Mouse (Mus musculus): ENCODE measurements around the gene Sphk2. TPM values are rescaled to one million over a fixed set of nuclear protein-coding genes. Genes with fewer than 3 reads are reported as not detected.

The Sphk2 gene
- polyA plus RNA-seq, 1 experiment from 2014 or later: 38.9 TPM

DNA sequence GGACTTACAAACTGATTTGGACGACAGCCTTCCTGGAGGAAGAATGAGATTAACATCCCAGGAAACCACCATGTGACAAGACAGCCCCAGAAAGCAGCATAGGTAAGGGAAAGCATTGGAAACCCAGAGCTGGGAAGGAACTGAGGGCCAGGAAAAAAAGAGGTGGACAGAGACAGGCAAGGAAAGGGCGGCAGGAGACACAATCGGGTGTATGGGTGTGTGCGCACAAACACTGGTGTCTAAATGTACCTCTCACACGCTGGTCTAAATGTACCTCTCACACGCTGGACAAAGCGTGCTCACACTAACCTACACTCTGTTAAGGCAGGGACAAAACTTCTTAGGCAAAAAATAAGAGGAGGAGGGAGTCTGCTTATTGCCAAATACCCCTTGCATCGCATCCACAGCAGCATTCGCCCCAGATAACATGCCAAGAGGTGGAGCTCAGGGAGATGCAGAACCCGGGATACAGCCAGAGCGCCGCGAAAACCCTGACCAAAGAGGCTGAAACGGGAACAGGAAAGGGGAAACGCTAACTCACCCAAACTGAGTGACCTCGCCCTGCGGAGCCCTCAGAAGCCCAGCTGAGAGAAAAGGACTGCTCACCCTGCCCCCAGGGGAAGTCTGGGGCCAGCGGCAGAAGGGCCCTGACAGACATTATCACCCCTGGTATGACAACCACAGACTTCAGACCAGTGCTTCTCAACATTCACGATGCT, 1.9 kb downstream of the Sphk2 start:
- WGBS: 79% methylated on average over 19 of the region's 19 CpGs
- no peak for ATAC-seq (ENCODE audit: insufficient read depth, low FRiP score)
- Histone ChIP-seq H3K9me3 (replicated peaks; ENCODE audit: control insufficient read depth, low read length) (no peaks in the 10 kb centered on the region), H3K9ac (ENCODE audit: low read length) (peak overlapping the region; percentile 56), H3K4me2 (ENCODE audit: low read depth, low read length) (peak overlapping the region; percentile 67), H3K36me3 (ENCODE audit: control insufficient read depth, insufficient read depth, low read length) (peaks cover 15% of the 10 kb centered on the region), H3K27ac (ENCODE audit: low read length) (peak overlapping the region; percentile 83), H3K27me3 (ENCODE audit: control insufficient read depth, insufficient read depth, low read length) (no peaks in the 10 kb centered on the region), H3K4me3 (replicated peaks; ENCODE audit: low read length) (peak overlapping the region; percentile 89), H3K4me1 (ENCODE audit: control insufficient read depth, insufficient read depth, low read length) (peaks cover 37% of the 10 kb centered on the region)

DNA sequence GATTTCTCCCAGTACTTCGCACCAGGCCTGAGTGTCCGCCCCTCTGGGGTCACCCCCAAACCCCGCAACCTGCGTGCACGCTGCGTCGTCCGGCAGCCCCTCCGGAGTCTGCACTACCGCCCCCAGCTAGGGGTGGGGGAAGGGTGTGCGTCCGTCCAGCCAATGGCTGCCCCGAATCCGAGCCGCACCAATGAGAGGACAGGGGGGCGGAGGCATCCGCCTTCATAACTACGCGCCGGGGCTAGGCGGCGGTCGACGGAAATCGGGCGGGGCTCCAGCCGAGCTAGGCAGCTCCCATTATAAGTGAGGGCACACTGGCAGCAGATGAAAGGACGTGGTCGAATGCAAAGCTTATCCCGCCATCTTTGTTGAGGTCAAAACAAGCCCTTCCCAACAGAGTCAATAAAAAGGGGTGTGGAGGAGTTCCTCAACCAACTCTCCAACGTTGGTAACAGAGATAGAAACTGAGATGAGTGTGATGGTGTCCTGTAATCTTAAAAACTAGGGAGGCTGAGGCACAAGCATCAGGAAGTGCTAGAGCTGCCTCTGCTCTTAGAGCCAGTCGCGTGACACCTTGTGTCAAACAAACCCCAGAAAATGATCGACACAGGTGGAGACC, 2.6 kb downstream of the Sphk2 start, which contains the start of gene Rpl18:
Gene Rpl18, plus strand, starts transcription at position 368 of the 619 bp plus-strand sequence.
- H3K36me3 ChIP-seq (ENCODE audit: control insufficient read depth, insufficient read depth, low read length): peaks cover 13% of the 10 kb centered on the region
- WGBS: 6% methylated on average over 34 of the region's 34 CpGs
- peak; percentile 89 for ATAC-seq (ENCODE audit: insufficient read depth, low FRiP score)
- peaks cover 37% of the 10 kb centered on the region for H3K4me1 ChIP-seq (ENCODE audit: control insufficient read depth, insufficient read depth, low read length)
- H3K9ac ChIP-seq (ENCODE audit: low read length): peak within 1 kb of the TSS; percentile 82
- peak within 1 kb of the TSS; percentile 96 for H3K27ac ChIP-seq (ENCODE audit: low read length)
- no peaks in the 10 kb centered on the region for H3K27me3 ChIP-seq (ENCODE audit: control insufficient read depth, insufficient read depth, low read length)
- H3K4me3 ChIP-seq (replicated peaks; ENCODE audit: low read length): peak within 1 kb of the TSS; percentile 89
- H3K4me2 ChIP-seq (ENCODE audit: low read depth, low read length): peak within 1 kb of the TSS; percentile 67
- H3K9me3 ChIP-seq (replicated peaks; ENCODE audit: control insufficient read depth, low read length): no peaks in the 10 kb centered on the region

DNA sequence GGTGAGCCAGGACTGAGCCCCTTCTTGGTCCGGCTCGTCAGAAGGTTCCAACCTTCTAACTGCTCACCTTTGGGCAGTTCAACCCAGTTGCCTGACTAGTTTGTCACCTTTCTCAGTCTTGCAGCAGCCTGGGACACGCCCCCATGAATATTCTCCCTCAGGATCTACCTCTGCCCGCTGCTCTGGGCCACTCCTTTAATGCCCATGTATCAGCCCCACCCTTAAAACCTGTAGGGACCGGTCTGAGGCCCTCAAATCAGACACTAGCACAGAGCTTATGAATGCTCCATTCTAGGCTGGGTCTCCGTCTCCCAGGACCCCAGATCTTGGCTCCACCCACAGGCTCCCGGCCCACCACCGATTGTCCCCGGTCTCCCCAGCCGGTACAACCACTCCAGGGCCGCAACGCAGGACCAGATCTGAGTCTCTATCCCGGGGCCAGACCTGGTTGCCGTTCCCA, 3.1 kb downstream of the Sphk2 start:
- H3K27ac ChIP-seq (ENCODE audit: low read length): peak overlapping the region; percentile 96
- H3K9ac ChIP-seq (ENCODE audit: low read length): peak overlapping the region; percentile 82
- peak overlapping the region; percentile 67 for H3K4me2 ChIP-seq (ENCODE audit: low read depth, low read length)
- H3K4me3 ChIP-seq (replicated peaks; ENCODE audit: low read length): peak overlapping the region; percentile 89
- WGBS: 7% methylated on average over 14 of the region's 14 CpGs
- H3K36me3 ChIP-seq (ENCODE audit: control insufficient read depth, insufficient read depth, low read length): peaks cover 13% of the 10 kb centered on the region; the same call in 1 of the 2 replicates
- ATAC-seq (ENCODE audit: insufficient read depth, low FRiP score): peak; percentile 71
- peaks cover 34% of the 10 kb centered on the region for H3K4me1 ChIP-seq (ENCODE audit: control insufficient read depth, insufficient read depth, low read length)
- H3K27me3 ChIP-seq (ENCODE audit: control insufficient read depth, insufficient read depth, low read length): no peaks in the 10 kb centered on the region
- no peaks in the 10 kb centered on the region for H3K9me3 ChIP-seq (replicated peaks; ENCODE audit: control insufficient read depth, low read length)

DNA sequence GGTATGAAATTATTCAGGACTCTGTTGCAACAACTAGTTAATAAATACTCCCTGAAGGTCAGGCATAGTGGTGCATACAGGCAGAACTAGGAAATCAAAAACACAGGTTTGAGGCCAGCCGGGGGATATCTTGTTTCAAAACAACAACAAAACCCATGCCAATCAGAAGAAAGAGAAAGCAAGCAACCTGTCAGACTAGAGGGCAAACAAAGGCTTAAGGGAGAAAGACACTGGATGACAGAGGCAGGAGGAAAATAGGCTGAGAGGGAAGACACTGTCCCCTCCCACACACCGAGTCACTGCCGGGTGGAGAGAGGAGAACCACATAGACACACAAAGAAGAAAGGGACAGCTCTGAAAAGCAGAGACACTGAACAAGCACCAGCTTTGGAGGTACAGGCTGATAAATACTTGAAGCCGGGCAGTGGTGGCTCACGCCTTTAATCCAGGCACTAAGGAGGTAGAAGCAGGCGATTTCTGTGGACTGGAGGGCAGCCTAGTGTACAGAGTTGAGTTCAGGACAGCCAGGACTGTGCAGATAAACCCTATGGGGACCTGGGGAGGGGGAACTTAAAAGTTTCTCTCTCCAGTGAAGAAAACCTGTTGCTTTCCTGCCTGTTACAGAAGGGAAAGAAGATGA, 3.8 kb downstream of the Sphk2 start:
- peak overlapping the region; percentile 89 for H3K4me3 ChIP-seq (replicated peaks; ENCODE audit: low read length)
- peak overlapping the region; percentile 96 for H3K27ac ChIP-seq (ENCODE audit: low read length)
- WGBS: 63% methylated on average over 6 of the region's 6 CpGs
- no peaks in the 10 kb centered on the region for H3K9me3 ChIP-seq (replicated peaks; ENCODE audit: control insufficient read depth, low read length)
- H3K36me3 ChIP-seq (ENCODE audit: control insufficient read depth, insufficient read depth, low read length): peaks cover 8% of the 10 kb centered on the region; the same call in 1 of the 2 replicates
- H3K9ac ChIP-seq (ENCODE audit: low read length): peak overlapping the region; percentile 82
- H3K4me2 ChIP-seq (ENCODE audit: low read depth, low read length): peak overlapping the region; percentile 67
- peaks cover 28% of the 10 kb centered on the region for H3K4me1 ChIP-seq (ENCODE audit: control insufficient read depth, insufficient read depth, low read length)
- ATAC-seq (ENCODE audit: insufficient read depth, low FRiP score): no peak
- H3K27me3 ChIP-seq (ENCODE audit: control insufficient read depth, insufficient read depth, low read length): no peaks in the 10 kb centered on the region

DNA sequence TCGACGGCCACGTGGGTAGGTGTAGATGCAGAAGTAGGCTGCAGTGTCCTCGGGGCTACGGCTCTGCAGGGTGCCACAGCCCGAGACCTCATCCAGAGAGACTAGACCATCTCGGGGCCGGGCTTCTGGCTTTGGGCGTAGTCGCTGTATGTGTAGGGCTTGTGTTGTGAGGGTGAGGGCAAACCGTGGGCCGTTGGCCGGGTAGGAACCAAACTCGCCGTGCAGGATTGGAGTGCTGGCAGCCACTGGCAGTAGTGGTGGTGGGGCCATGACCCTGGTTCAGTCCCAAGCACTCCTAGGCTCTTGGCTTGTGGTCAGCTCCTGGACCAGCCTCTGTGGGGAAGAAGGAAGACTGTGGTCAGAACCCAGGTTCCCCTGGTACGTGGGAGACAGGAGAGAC, 4.4 kb downstream of the Sphk2 start:
- H3K9ac ChIP-seq (ENCODE audit: low read length): peak overlapping the region; percentile 82
- WGBS: 84% methylated on average over 16 of the region's 16 CpGs
- peaks cover 8% of the 10 kb centered on the region; the same call in 1 of the 2 replicates for H3K36me3 ChIP-seq (ENCODE audit: control insufficient read depth, insufficient read depth, low read length)
- peak overlapping the region; percentile 67 for H3K4me2 ChIP-seq (ENCODE audit: low read depth, low read length)
- H3K4me1 ChIP-seq (ENCODE audit: control insufficient read depth, insufficient read depth, low read length): peaks cover 26% of the 10 kb centered on the region
- H3K4me3 ChIP-seq (replicated peaks; ENCODE audit: low read length): peak overlapping the region; percentile 89
- H3K27ac ChIP-seq (ENCODE audit: low read length): peak overlapping the region; percentile 96
- H3K9me3 ChIP-seq (replicated peaks; ENCODE audit: control insufficient read depth, low read length): no peaks in the 10 kb centered on the region
- no peaks in the 10 kb centered on the region for H3K27me3 ChIP-seq (ENCODE audit: control insufficient read depth, insufficient read depth, low read length)
- ATAC-seq (ENCODE audit: insufficient read depth, low FRiP score): no peak

DNA sequence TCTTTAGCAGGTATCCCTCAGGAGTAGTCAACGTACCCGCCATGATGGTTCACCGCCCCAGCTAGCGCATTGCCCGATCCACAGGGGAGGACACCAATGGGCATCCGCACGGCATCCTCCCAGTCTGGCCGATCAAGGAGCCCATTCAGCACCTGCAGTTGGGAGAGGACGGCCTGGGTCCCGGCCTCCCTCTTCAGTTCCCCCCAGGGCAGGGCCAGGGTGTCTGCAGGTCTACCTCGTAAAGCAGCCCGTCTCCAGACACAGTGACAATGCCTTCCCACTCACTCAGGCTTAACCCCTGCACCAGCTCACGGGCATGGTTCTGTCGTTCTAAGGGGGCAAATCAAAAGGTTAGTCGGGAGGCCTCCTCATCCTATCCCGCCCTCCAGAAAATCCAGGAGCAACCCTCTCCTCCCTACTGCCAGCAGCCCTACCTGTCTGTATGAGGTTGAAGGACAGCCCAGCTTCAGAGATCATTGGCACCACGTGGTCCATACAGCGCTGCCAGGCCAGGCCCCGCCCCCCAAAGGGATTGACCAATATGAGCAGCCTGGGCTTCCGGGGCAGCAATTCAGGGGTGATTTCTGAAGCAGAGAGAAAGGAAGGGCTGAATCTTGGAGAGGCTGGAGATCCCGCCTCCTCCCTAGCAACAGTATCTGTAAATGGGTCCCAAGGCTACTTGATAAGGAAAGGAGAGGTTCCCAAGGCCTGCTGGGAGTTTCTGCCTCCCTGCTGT, 5.6 kb downstream of the Sphk2 start:
- 82% methylated on average over 21 of the region's 21 CpGs for WGBS
- H3K9ac ChIP-seq (ENCODE audit: low read length): no peak overlapping the region
- H3K4me3 ChIP-seq (replicated peaks; ENCODE audit: low read length): no peak overlapping the region
- H3K36me3 ChIP-seq (ENCODE audit: control insufficient read depth, insufficient read depth, low read length): peaks cover 8% of the 10 kb centered on the region; the same call in 1 of the 2 replicates
- H3K4me2 ChIP-seq (ENCODE audit: low read depth, low read length): no peak overlapping the region
- H3K4me1 ChIP-seq (ENCODE audit: control insufficient read depth, insufficient read depth, low read length): peaks cover 36% of the 10 kb centered on the region
- H3K27me3 ChIP-seq (ENCODE audit: control insufficient read depth, insufficient read depth, low read length): no peaks in the 10 kb centered on the region
- no peak overlapping the region; the same call in 1 of the 2 replicates for H3K27ac ChIP-seq (ENCODE audit: low read length)
- no peaks in the 10 kb centered on the region for H3K9me3 ChIP-seq (replicated peaks; ENCODE audit: control insufficient read depth, low read length)
- ATAC-seq (ENCODE audit: insufficient read depth, low FRiP score): peak; percentile 49

DNA sequence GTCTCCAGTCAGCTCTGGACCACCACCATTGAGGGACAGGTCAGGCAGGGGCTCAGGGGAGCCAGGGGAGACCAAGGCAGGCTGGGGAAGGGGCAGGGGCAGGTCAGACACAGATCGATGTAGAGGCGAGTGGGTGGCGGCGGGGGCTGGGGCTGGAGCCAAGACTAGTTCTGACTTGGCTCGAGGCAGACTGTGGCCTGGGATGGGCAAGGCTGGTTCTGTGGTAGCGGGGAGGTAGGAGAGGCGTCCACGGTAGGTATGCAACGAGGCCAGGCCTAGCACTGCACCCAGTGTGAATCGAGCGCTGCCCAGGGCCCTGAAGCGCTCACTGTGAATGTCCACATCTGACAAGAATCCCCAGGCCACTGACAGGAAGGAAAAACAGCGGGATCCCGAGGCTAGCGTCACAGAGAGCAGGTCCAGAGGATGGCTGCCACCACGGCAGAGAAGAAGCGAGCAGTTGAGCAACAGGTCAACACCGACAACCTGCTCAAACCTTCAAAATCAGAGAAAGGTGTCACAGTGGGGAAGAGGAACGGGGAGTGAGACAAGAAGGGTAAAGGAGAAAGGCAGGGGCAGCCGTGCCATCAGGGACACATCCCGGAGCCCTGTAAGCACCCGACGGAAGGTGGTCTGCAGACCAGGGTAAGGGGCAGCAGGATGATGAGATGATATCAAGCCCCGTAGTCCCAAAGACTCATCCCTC, 6.3 kb downstream of the Sphk2 start:
- no peak overlapping the region for H3K4me3 ChIP-seq (replicated peaks; ENCODE audit: low read length)
- H3K36me3 ChIP-seq (ENCODE audit: control insufficient read depth, insufficient read depth, low read length): peaks cover 8% of the 10 kb centered on the region; the same call in 1 of the 2 replicates
- H3K27ac ChIP-seq (ENCODE audit: low read length): no peak overlapping the region
- 88% methylated on average over 24 of the region's 24 CpGs for WGBS
- no peak for ATAC-seq (ENCODE audit: insufficient read depth, low FRiP score)
- no peak overlapping the region for H3K4me2 ChIP-seq (ENCODE audit: low read depth, low read length)
- H3K9me3 ChIP-seq (replicated peaks; ENCODE audit: control insufficient read depth, low read length): no peaks in the 10 kb centered on the region
- H3K9ac ChIP-seq (ENCODE audit: low read length): no peak overlapping the region
- H3K27me3 ChIP-seq (ENCODE audit: control insufficient read depth, insufficient read depth, low read length): no peaks in the 10 kb centered on the region
- peaks cover 37% of the 10 kb centered on the region for H3K4me1 ChIP-seq (ENCODE audit: control insufficient read depth, insufficient read depth, low read length)

DNA sequence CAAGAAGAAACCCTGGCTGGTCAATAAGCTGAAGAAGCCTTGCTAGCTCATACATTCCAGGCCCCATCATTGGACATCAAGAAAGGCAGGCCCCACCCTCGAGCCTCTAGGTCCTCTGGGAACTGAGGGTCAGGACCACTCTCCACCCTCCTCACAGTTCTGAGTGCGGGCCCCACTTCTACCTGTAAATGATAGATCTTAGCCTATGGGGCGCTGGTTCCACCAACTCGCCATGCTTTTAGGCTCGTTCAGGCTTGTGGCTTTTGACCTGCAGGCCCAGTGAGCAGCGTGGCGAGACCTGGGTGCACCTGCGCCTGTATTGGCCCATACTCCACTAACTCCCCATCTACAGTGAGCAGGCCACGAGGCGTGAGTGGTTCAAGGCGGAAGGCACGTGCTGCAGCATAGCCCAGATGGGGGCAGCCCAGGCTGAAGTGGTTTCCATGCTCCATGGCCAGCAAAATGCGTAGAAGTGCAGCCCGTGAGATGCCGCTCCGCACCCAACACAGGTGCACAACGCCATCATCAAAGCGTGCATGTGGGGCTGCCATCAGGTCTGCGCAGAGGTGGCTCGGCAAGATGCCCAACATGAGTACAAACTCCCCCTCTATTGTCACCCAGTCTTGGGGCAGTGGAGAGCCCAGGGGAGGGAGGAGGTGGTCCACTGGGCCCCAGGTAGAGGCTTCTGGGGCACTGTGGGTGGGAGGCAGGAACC, 7.2 kb downstream of the Sphk2 start:
- Histone ChIP-seq H3K9me3 (replicated peaks; ENCODE audit: control insufficient read depth, low read length) (no peaks in the 10 kb centered on the region), H3K27ac (ENCODE audit: low read length) (no peak overlapping the region), H3K36me3 (ENCODE audit: control insufficient read depth, insufficient read depth, low read length) (peaks cover 8% of the 10 kb centered on the region; the same call in 1 of the 2 replicates), H3K9ac (ENCODE audit: low read length) (no peak overlapping the region), H3K27me3 (ENCODE audit: control insufficient read depth, insufficient read depth, low read length) (no peaks in the 10 kb centered on the region), H3K4me3 (replicated peaks; ENCODE audit: low read length) (no peak overlapping the region), H3K4me2 (ENCODE audit: low read depth, low read length) (no peak overlapping the region), H3K4me1 (ENCODE audit: control insufficient read depth, insufficient read depth, low read length) (peaks cover 36% of the 10 kb centered on the region)
- ATAC-seq (ENCODE audit: insufficient read depth, low FRiP score): no peak
- 89% methylated on average over 20 of the region's 20 CpGs for WGBS
